ENCODE assay signal across 17 mouse cellular contexts in genomic region chr10:128298243-128298642, GRCm38 (mm10). TPM values are rescaled to one million over a fixed set of nuclear protein-coding genes. Genes with fewer than 3 reads are reported as not detected.
DNase-seq lines count a peak whose midpoint lies in the region; ATAC-seq and TF ChIP-seq lines count a peak whose summit lies in the region.
"Had no signal": no experiment of that assay in that cellular context is flagged by ENCODE, and none has a peak within 500 bp of the region (broad histone marks: within the 10 kb centered on the region; RNA-seq: fewer than 3 reads in every experiment).

No protein-coding gene starts in this region.

- no peak overlapping the region; the same call in 1 of the 2 replicates for H3K9ac ChIP-seq in heart, postnatal 0 days (replicated peaks; ENCODE audit: low read depth, low read length)
- H3K9ac ChIP-seq in CH12.LX (ENCODE audit: insufficient read depth, low read depth): peak overlapping the region; percentile 65
- H3K9ac ChIP-seq: forebrain, embryonic 15.5 days had no signal

- peaks cover 2% of the 10 kb centered on the region; the same call in 1 of the 2 replicates for H3K36me3 ChIP-seq in heart, postnatal 0 days (replicated peaks; ENCODE audit: control insufficient read depth, insufficient read depth, low read length)
- peaks cover 0 to 4% of the 10 kb centered on the region in 2 experiments for H3K36me3 ChIP-seq in CH12.LX (replicated peaks in 1 of 2; ENCODE audit: control insufficient read depth in 1 of 2, insufficient read depth in 1 of 2, low read length in 1 of 2)
- H3K36me3 ChIP-seq: forebrain, embryonic 15.5 days; midbrain, embryonic 10.5 days had no signal

- WGBS in heart, postnatal 0 days: 62% methylated on average over 6 of the region's 6 CpGs

- no peaks in the 10 kb centered on the region; the same call in 1 of the 2 replicates for H3K79me2 ChIP-seq in CH12.LX (replicated peaks; ENCODE audit: control insufficient read depth, extremely low read depth, insufficient read depth, poor library complexity, severe bottlenecking)

- no peak for ATAC-seq in heart, postnatal 0 days (ENCODE audit: insufficient read depth, low read depth)
- ATAC-seq in CD4-positive, CD25-positive, alpha-beta regulatory T cell, adult 4 months: no peak
- ATAC-seq: forebrain, embryonic 15.5 days; Patski had no signal

- no peaks in the 10 kb centered on the region for H3K9me3 ChIP-seq in heart, postnatal 0 days (replicated peaks; ENCODE audit: control insufficient read depth, low read length)
- H3K9me3 ChIP-seq in CH12.LX (replicated peaks; ENCODE audit: low read length): no peaks in the 10 kb centered on the region
- H3K9me3 ChIP-seq: forebrain, embryonic 15.5 days; midbrain, embryonic 10.5 days had no signal

- no peak for TF ChIP-seq POLR2A in CH12.LX (IDR thresholded peaks at IDR 0.05; ENCODE audit: low read depth, low read length)

- in situ Hi-C loops in CH12.LX (cut with MboI; ENCODE audit: low pct_ligation_motif_present, low pct_unique_long_range_greater_than_20kb, low sequenced_read_pairs): no loop called here

- H3K27me3 ChIP-seq in heart, postnatal 0 days (ENCODE audit: control insufficient read depth, insufficient read depth, low read length): no peaks in the 10 kb centered on the region
- no peaks in the 10 kb centered on the region for H3K27me3 ChIP-seq in CH12.LX (replicated peaks)
- H3K27me3 ChIP-seq: forebrain, embryonic 15.5 days; Patski had no signal

- no peak overlapping the region for H3K4me2 ChIP-seq in heart, postnatal 0 days (ENCODE audit: low read depth, low read length)
- no peak overlapping the region for H3K4me2 ChIP-seq in CH12.LX (ENCODE audit: insufficient read depth, low read depth, poor library complexity, severe bottlenecking)
- H3K4me2 ChIP-seq: forebrain, embryonic 15.5 days had no signal

- peak; percentile 24 for DNase-seq in adrenal gland, adult 2 months
- DNase-seq in adrenal gland, postnatal 4 days (ENCODE audit: low spot score in 2 of 2): no peak
- DNase-seq in heart, postnatal 0 days (ENCODE audit: low spot score): no peak
- DNase-seq in heart, adult 9 months (ENCODE audit: low spot score in 2 of 2): no peak
- no peak for DNase-seq in CH12.LX (ENCODE audit: extremely low read depth)
- peak; percentile 41 for DNase-seq in gonadal fat pad, adult 2 months (ENCODE audit: low read depth)
- no peak for DNase-seq in left cerebral cortex, adult 9 months (ENCODE audit: low spot score in 2 of 2)
- DNase-seq: gastrocnemius, postnatal 25 days; spleen, adult 18-20 months had no signal

- dilution Hi-C loops in CH12.LX (cut with MboI; ENCODE audit: extremely low pct_ligation_motif_present, extremely low pct_unique_long_range_greater_than_20kb, low sequenced_read_pairs): no loop called here

- peak overlapping the region; percentile 79 for H3K27ac ChIP-seq in heart, postnatal 0 days (ENCODE audit: low read depth)
- H3K27ac ChIP-seq in CH12.LX (ENCODE audit: insufficient read depth, low read depth): peak overlapping the region; percentile 43
- H3K27ac ChIP-seq: forebrain, embryonic 15.5 days had no signal

- peaks cover 26% of the 10 kb centered on the region for H3K4me1 ChIP-seq in heart, postnatal 0 days (ENCODE audit: control insufficient read depth, insufficient read depth)
- H3K4me1 ChIP-seq in CH12.LX (ENCODE audit: control insufficient read depth in 1 of 2, insufficient read depth in 2 of 2): peaks cover 10 to 44% of the 10 kb centered on the region in 2 experiments

- TF ChIP-seq CTCF in heart, postnatal 0 days (IDR thresholded peaks at IDR 0.05; ENCODE audit: low read depth): no peak
- no peak for TF ChIP-seq CTCF in CH12.LX (conservative IDR thresholded peaks at IDR 0.05 in 1 of 2, IDR thresholded peaks at IDR 0.05 in 1 of 2; ENCODE audit: low read depth in 2 of 2, low read length in 2 of 2)

- no peak for TF ChIP-seq RAD21 in CH12.LX (IDR thresholded peaks at IDR 0.05; ENCODE audit: low read depth, low read length)

- TF ChIP-seq EP300 in heart, postnatal 0 days (IDR thresholded peaks at IDR 0.05; ENCODE audit: low read depth): no peak
- TF ChIP-seq EP300 in CH12.LX (IDR thresholded peaks at IDR 0.05; ENCODE audit: low read length): peak; percentile 10; the same call in 1 of the 2 replicates

- no peak overlapping the region for H3K4me3 ChIP-seq in heart, postnatal 0 days (ENCODE audit: low read depth, low read length)
- no peak overlapping the region for H3K4me3 ChIP-seq in CH12.LX (replicated peaks in 1 of 3; ENCODE audit: low read depth in 2 of 3, low read length in 2 of 3, poor library complexity in 1 of 3)
- H3K4me3 ChIP-seq: forebrain, embryonic 15.5 days; midbrain, embryonic 10.5 days had no signal

TF ChIP-seq in CH12.LX, 34 proteins besides CTCF, POLR2A, EP300 and RAD21 (continues in another document):
- TF ChIP-seq NELFE (IDR thresholded peaks at IDR 0.05; ENCODE audit: low read depth, low read length) (0 out of 2 replicates have a peak, but pooled peaks have one; percentile 22), ZNF384 (IDR thresholded peaks at IDR 0.05; ENCODE audit: low read depth, low read length) (peak; percentile 94), HCFC1 (IDR thresholded peaks at IDR 0.05; ENCODE audit: low read depth, low read length) (peak; percentile 45), NRF1 (IDR thresholded peaks at IDR 0.05; ENCODE audit: low read depth, low read length) (no peak), BHLHE40 (IDR thresholded peaks at IDR 0.05; ENCODE audit: low read depth, low read length) (peak; percentile 31; the same call in 1 of the 2 replicates), JUND (conservative IDR thresholded peaks at IDR 0.05; ENCODE audit: low read depth, low read length) (no peak), E2F4 (IDR thresholded peaks at IDR 0.05; ENCODE audit: insufficient replicate concordance, low read depth, low read length) (no peak)

RNA-seq across cellular contexts. Expression of gene Il23a, which starts 0.3 kb away (rescaled TPM):
- not detected for total RNA-seq in adrenal gland, adult 2 months (2021)
- not detected in 2 replicates for polyA plus RNA-seq in adrenal gland, adult 2 months (2012; rRNA removed)
- total RNA-seq in adrenal gland, postnatal 4 days (2021): not detected
- total RNA-seq in heart, postnatal 0 days (2014; rRNA removed; ENCODE audit: low replicate concordance): 6.6 and 6.8 TPM in 2 replicates
- 4.7 and 5.2 TPM in 2 replicates for polyA plus RNA-seq in heart, postnatal 0 days (2015; fragmentation: Nextera tagmentation; extraction: Ambion mirVana)
- total RNA-seq in CH12.LX (2012; rRNA removed): 1.2 and 3.6 TPM in 2 replicates
- 0.32 and 0.41 TPM in 2 replicates for total RNA-seq in CH12.LX (2014; rRNA removed)
- 0.30 and 0.49 TPM in 2 replicates for polyA plus RNA-seq in CH12.LX (2012; ENCODE audit: insufficient read length, low read depth)
- polyA plus RNA-seq in gonadal fat pad, adult 2 months (2012; rRNA removed): 0.34 TPM in 1 of 2 replicates, not detected in the other
- polyA plus RNA-seq in CD4-positive, CD25-positive, alpha-beta regulatory T cell, adult 4 months (2017; shearing (Covaris generic)): not detected
- total RNA-seq: adrenal gland, postnatal 36 days; gastrocnemius, postnatal 25 days had no signal
- polyA plus RNA-seq: embryonic facial prominence, embryonic 11.5 days; forebrain, embryonic 15.5 days; midbrain, embryonic 10.5 days; neural tube, embryonic 11.5 days had no signal

RNA-seq across cellular contexts. Expression of gene Pan2, which starts 4.9 kb away (rescaled TPM):
- total RNA-seq in adrenal gland, adult 2 months (2021): 10 to 100 TPM; 13.8 to 18.3 TPM
- 17.2 and 20.4 TPM in 2 replicates for polyA plus RNA-seq in adrenal gland, adult 2 months (2012; rRNA removed)
- total RNA-seq in adrenal gland, postnatal 4 days (2021): 10 to 100 TPM; 43.6 to 45.3 TPM
- 19.6 and 24.1 TPM in 2 replicates for total RNA-seq in heart, postnatal 0 days (2014; rRNA removed; ENCODE audit: low replicate concordance)
- 12.5 and 13.4 TPM in 2 replicates for polyA plus RNA-seq in heart, postnatal 0 days (2015; fragmentation: Nextera tagmentation; extraction: Ambion mirVana)
- total RNA-seq in CH12.LX (2012; rRNA removed) (8.1 and 11.0 TPM in 2 replicates), CH12.LX (2014; rRNA removed) (9.4 and 10.6 TPM in 2 replicates)
- polyA plus RNA-seq in CH12.LX (2012; ENCODE audit: insufficient read length, low read depth): 16.1 and 18.5 TPM in 2 replicates
- 22.9 and 23.6 TPM in 2 replicates for polyA plus RNA-seq in gonadal fat pad, adult 2 months (2012; rRNA removed)
- 10 to 100 TPM; 24.4 to 48.3 TPM for polyA plus RNA-seq in CD4-positive, CD25-positive, alpha-beta regulatory T cell, adult 4 months (2017; shearing (Covaris generic))

RNA-seq across cellular contexts. Expression of gene Cnpy2, which starts 24.0 kb away (rescaled TPM):
- 100 to 1,000 TPM; 180 to 204 TPM for total RNA-seq in adrenal gland, adult 2 months (2021)
- 20.1 and 28.6 TPM in 2 replicates for polyA plus RNA-seq in adrenal gland, adult 2 months (2012; rRNA removed)
- total RNA-seq in adrenal gland, postnatal 4 days (2021): 100 to 1,000 TPM; 178 to 188 TPM
- total RNA-seq in heart, postnatal 0 days (2014; rRNA removed; ENCODE audit: low replicate concordance): 24.7 and 49.9 TPM in 2 replicates
- 170 and 190 TPM in 2 replicates for polyA plus RNA-seq in heart, postnatal 0 days (2015; fragmentation: Nextera tagmentation; extraction: Ambion mirVana)
- total RNA-seq in CH12.LX (2012; rRNA removed) (91.0 and 111 TPM in 2 replicates), CH12.LX (2014; rRNA removed) (64.9 and 72.0 TPM in 2 replicates)
- polyA plus RNA-seq in CH12.LX (2012; ENCODE audit: insufficient read length, low read depth): 98.9 and 107 TPM in 2 replicates
- polyA plus RNA-seq in gonadal fat pad, adult 2 months (2012; rRNA removed): 96.7 and 103 TPM in 2 replicates
- 100 to 1,000 TPM; 116 to 120 TPM for polyA plus RNA-seq in CD4-positive, CD25-positive, alpha-beta regulatory T cell, adult 4 months (2017; shearing (Covaris generic))

RNA-seq across cellular contexts. Expression of gene Stat2, which starts 27.9 kb away (rescaled TPM):
- total RNA-seq in adrenal gland, adult 2 months (2021): 10 to 100 TPM; 24.0 to 33.5 TPM
- 37.3 and 39.2 TPM in 2 replicates for polyA plus RNA-seq in adrenal gland, adult 2 months (2012; rRNA removed)
- total RNA-seq in adrenal gland, postnatal 4 days (2021): 10 to 100 TPM; 41.5 to 45.9 TPM
- total RNA-seq in heart, postnatal 0 days (2014; rRNA removed; ENCODE audit: low replicate concordance): 8.2 and 10.0 TPM in 2 replicates
- polyA plus RNA-seq in heart, postnatal 0 days (2015; fragmentation: Nextera tagmentation; extraction: Ambion mirVana): 6.0 and 6.2 TPM in 2 replicates
- 12.5 and 14.6 TPM in 2 replicates for total RNA-seq in CH12.LX (2012; rRNA removed)
- 2.7 and 3.3 TPM in 2 replicates for total RNA-seq in CH12.LX (2014; rRNA removed)
- polyA plus RNA-seq in CH12.LX (2012; ENCODE audit: insufficient read length, low read depth): 11.6 and 12.5 TPM in 2 replicates
- polyA plus RNA-seq in gonadal fat pad, adult 2 months (2012; rRNA removed): 29.0 and 31.4 TPM in 2 replicates
- polyA plus RNA-seq in CD4-positive, CD25-positive, alpha-beta regulatory T cell, adult 4 months (2017; shearing (Covaris generic)): 10 to 100 TPM; 58.1 to 92.7 TPM

RNA-seq across cellular contexts. Expression of gene Apof, which starts 29.8 kb away (rescaled TPM):
- total RNA-seq in adrenal gland, adult 2 months (2021): 10 to 100 TPM in 1 of 2 experiments, under 1 TPM in 1; 0.76 to 19.1 TPM
- 11.0 and 25.2 TPM in 2 replicates for polyA plus RNA-seq in adrenal gland, adult 2 months (2012; rRNA removed)
- total RNA-seq in adrenal gland, postnatal 4 days (2021): 10 to 100 TPM; 13.3 to 76.4 TPM
- total RNA-seq in heart, postnatal 0 days (2014; rRNA removed; ENCODE audit: low replicate concordance): not detected in 2 replicates
- polyA plus RNA-seq in heart, postnatal 0 days (2015; fragmentation: Nextera tagmentation; extraction: Ambion mirVana): not detected in 2 replicates
- total RNA-seq in CH12.LX (2012; rRNA removed) (1.0 and 1.3 TPM in 2 replicates), CH12.LX (2014; rRNA removed) (0.63 and 0.66 TPM in 2 replicates)
- 0.99 and 1.1 TPM in 2 replicates for polyA plus RNA-seq in CH12.LX (2012; ENCODE audit: insufficient read length, low read depth)
- polyA plus RNA-seq in gonadal fat pad, adult 2 months (2012; rRNA removed): 0.14 and 2.2 TPM in 2 replicates
- polyA plus RNA-seq in CD4-positive, CD25-positive, alpha-beta regulatory T cell, adult 4 months (2017; shearing (Covaris generic)): not detected
- total RNA-seq: gastrocnemius, postnatal 25 days; layer of hippocampus, postnatal 25 days had no signal
- polyA plus RNA-seq: embryonic facial prominence, embryonic 11.5 days; forebrain, embryonic 15.5 days; midbrain, embryonic 10.5 days; neural tube, embryonic 11.5 days had no signal

Comparison
In these comparisons a context has a peak if more than half of its experiments do, and no peak if none do; other contexts are left out.
1. DNase-seq: peak in adrenal gland, adult 2 months (single experiment) and gonadal fat pad, adult 2 months (single experiment); none in adrenal gland, postnatal 4 days (0 of 2), heart, postnatal 0 days (single experiment), heart, adult 9 months (0 of 2), CH12.LX (single experiment) and left cerebral cortex, adult 9 months (0 of 2).